Mouse (Mus musculus) neural tube, embryonic 12.5 days (tissue): ENCODE results near the gene Tmc1. TPM values are rescaled to one million over a fixed set of nuclear protein-coding genes. Genes with fewer than 3 reads are reported as not detected.

Experiments
- ATAC-seq: fragments of 200-750 bp; cut with Nextera tagmentation; 2 replicates; pipeline ENCODE4 v1.8.0; 2017; ENCODE audit warnings: low read depth, mild to moderate bottlenecking, moderate TSS enrichment, moderate library complexity; ENCODE audit not compliant: low FRiP score
- H3K27ac ChIP-seq: fragments of 300-500 bp; sonication (generic); 2 replicates; pipeline ENCODE4 v1.5.1; 2016
- H3K27me3 ChIP-seq: fragments of 300-500 bp; sonication (generic); replicated peaks from 2 replicates; pipeline ENCODE4 v1.6.1; 2016; ENCODE audit warnings: mild to moderate bottlenecking
- H3K36me3 ChIP-seq: fragments of 300-500 bp; sonication (generic); 2 replicates; pipeline ENCODE4 v1.6.1; 2016; ENCODE audit warnings: mild to moderate bottlenecking
- H3K4me1 ChIP-seq: fragments of 300-500 bp; sonication (generic); 2 replicates; pipeline ENCODE4 v1.6.1; 2016
- H3K4me2 ChIP-seq: fragments of 300-500 bp; sonication (generic); replicated peaks from 2 replicates; pipeline ENCODE4 v1.6.1; 2016; ENCODE audit warnings: mild to moderate bottlenecking
- H3K4me3 ChIP-seq: fragments of 300-500 bp; sonication (generic); 2 replicates; pipeline ENCODE4 v1.5.1; 2016
- H3K9ac ChIP-seq: fragments of 300-500 bp; sonication (generic); 2 replicates; pipeline ENCODE4 v1.6.1; 2016; ENCODE audit warnings: mild to moderate bottlenecking
- H3K9me3 ChIP-seq: fragments of 300-500 bp; sonication (generic); 2 replicates; pipeline ENCODE4 v1.6.1; 2016; ENCODE audit warnings: mild to moderate bottlenecking
- WGBS: fragments of 180-500 bp; shearing (Covaris S2); methylation state at CpG from one replicate; pipeline ENCODE4 v1.1.7; 2016; 5-methylcytosine and 5-hydroxymethylcytosine counted together
- polyA plus RNA-seq: library from polyadenylated mRNA; unstranded; fragments of >200 nt; fragmentation: Nextera tagmentation; extraction: Ambion mirVana; gene quantifications from 2 replicates; pipeline ENCODE4 v1.2.1, GENCODE M21; 2016

Gene Tmc1
- polyA plus RNA-seq, result 0.32 and 0.38 TPM in 2 replicates

DNA sequence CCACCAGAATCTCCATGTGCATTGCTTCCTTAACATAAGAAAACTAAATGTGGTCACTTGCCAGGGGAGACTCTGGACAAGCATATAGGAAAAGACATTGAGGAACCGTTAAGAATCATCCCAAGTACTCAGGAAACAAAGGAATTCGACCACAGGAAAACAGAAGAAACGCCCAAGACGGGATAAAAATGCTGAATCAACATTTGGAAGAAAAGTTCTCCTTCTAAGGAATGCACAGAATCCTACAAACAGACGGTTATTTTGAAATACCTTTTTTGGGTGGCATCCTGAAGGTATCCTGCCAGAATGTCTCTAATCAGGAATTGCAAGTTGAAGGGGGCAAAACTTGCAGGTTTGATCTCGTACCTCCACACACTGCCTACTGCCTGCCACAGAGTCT, at the start of gene Tmc1:
Gene Tmc1 (minus strand): TSS at position 329 of the 400 bp plus-strand sequence.
- Histone ChIP-seq H3K9ac (no peak within 1 kb of the TSS), H3K36me3 (no peaks in the 10 kb centered on the region), H3K27me3 (no peaks in the 10 kb centered on the region), H3K4me1 (no peaks in the 10 kb centered on the region), H3K4me3 (no peak within 1 kb of the TSS), H3K4me2 (no peak within 1 kb of the TSS), H3K9me3 (peaks cover 8% of the 10 kb centered on the region), H3K27ac (no peak within 1 kb of the TSS)
- WGBS, result 85% methylated on average over 6 of the region's 6 CpGs
- no peak for ATAC-seq

DNA sequence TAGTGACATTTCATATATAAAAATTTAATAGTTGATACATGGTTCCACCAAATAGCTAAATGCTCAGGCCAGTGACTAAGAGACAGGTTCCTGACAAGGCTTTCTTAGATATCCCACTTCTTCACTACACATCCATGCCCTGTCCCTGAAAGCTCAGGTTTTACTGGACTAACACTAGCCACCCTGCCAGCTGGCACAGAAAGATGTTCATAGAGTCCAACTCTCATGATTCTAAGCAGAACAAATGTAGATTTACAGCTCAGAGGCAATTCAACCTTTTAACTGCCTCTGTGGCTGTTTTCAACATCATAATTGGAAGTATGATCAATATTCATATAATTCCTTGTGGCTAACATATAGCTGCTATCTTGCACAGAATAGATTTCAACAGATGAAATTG, 47.5 kb upstream of the Tmc1 start:
- H3K4me3 ChIP-seq, result no peak overlapping the region
- H3K9ac ChIP-seq, result no peak overlapping the region
- peaks cover 3% of the 10 kb centered on the region; the same call in 1 of the 2 replicates for H3K9me3 ChIP-seq
- H3K4me1 ChIP-seq, result no peaks in the 10 kb centered on the region
- ATAC-seq, result no peak
- H3K4me2 ChIP-seq, result no peak overlapping the region
- H3K27ac ChIP-seq, result no peak overlapping the region
- H3K27me3 ChIP-seq, result no peaks in the 10 kb centered on the region
- H3K36me3 ChIP-seq, result no peaks in the 10 kb centered on the region

DNA sequence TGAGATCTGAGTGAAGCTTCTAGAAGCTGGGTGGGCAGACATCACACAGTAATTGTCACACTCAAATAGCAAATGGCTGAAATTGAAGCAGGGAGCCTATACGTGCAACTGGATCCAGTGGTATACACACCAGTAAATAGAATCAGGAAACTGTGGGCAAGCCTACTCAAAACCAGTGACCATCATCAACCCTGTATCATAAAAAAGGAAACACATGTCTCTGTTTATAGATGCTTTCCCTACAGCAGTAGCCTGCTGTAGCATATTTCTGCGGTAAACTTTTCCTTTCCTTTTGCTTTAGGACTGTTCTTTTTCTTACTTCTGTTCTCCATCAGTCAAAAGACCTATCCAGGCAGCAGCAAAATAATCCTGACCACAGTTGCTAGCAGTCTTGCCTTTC, 25.2 kb upstream of the Tmc1 start:
- Histone ChIP-seq H3K4me2 (no peak overlapping the region), H3K36me3 (no peaks in the 10 kb centered on the region), H3K4me3 (no peak overlapping the region), H3K9ac (no peak overlapping the region), H3K4me1 (no peaks in the 10 kb centered on the region), H3K27ac (no peak overlapping the region), H3K27me3 (no peaks in the 10 kb centered on the region), H3K9me3 (no peaks in the 10 kb centered on the region)
- no peak for ATAC-seq
- WGBS, result 93% methylated on average over 2 of the region's 2 CpGs

DNA sequence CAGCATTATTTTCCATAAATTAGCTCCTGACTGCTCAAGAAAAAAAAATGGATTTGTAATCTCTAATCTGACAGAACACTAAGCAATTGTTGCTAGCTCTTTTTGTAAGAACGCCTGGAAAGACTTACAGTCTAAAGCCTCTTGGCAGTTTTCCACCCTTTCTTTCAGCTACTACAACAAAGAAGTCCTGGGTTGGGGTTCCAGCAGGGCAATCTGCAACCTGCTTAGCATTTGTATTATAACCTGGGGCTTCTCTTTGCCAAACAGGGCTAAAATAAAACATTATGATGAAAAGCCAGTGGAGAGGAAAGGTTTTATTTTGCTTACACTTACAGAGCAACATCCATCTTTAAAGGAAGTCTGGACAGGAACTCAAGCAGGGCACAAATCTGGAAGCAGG, 24.1 kb upstream of the Tmc1 start:
- H3K27ac ChIP-seq, result no peak overlapping the region
- 11% methylated on average over 1 of the region's 1 CpGs for WGBS
- no peaks in the 10 kb centered on the region for H3K4me1 ChIP-seq
- H3K4me3 ChIP-seq, result no peak overlapping the region
- H3K4me2 ChIP-seq, result no peak overlapping the region
- no peak for ATAC-seq
- no peaks in the 10 kb centered on the region for H3K36me3 ChIP-seq
- no peak overlapping the region for H3K9ac ChIP-seq
- H3K9me3 ChIP-seq, result no peaks in the 10 kb centered on the region
- H3K27me3 ChIP-seq, result no peaks in the 10 kb centered on the region

DNA sequence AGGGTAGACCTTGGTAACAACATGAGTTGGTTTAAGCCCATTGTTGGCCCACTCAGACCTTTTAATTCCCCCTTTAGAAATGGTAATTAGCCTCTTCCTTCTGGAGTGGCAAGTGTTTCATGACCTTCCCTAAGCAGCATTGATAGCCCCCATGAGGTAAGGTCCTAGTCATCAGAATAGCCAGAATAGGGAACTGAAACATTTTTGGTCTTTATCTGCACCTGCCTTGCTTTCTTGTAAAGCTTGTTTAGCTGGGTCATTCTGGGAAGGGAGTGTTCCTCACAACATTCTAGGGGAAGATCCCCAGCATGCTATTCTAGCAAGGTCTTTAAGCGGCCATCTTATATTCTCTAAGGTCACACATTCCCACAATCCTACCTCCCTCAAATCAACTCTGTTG, 17.9 kb upstream of the Tmc1 start:
- ATAC-seq, result no peak
- Histone ChIP-seq H3K4me1 (no peaks in the 10 kb centered on the region), H3K36me3 (no peaks in the 10 kb centered on the region), H3K27ac (no peak overlapping the region), H3K27me3 (no peaks in the 10 kb centered on the region), H3K4me3 (no peak overlapping the region), H3K9ac (no peak overlapping the region), H3K9me3 (no peaks in the 10 kb centered on the region), H3K4me2 (no peak overlapping the region)
- WGBS, result 95% methylated on average over 1 of the region's 1 CpGs

DNA sequence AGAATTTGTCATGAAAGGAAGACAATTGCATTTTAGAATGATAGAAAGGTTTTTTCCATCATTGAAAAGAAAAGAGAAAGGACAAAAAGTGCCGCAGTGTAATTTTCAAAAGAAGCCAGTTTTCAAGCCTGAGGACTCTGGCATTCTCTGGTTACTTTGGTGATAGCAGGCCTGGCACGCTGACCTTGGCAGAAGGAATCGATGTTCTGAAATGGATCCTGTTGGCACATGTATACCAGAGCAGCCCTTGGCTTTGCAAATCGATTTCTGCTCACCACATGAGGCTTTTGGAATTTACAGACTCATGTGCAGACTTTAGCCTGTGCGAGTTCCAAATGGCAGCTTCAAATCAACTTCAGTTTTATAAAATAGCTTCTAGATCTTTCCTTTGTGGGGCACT, 813 bp upstream of the Tmc1 start:
- Histone ChIP-seq H3K4me3 (no peak overlapping the region), H3K4me1 (no peaks in the 10 kb centered on the region), H3K27me3 (no peaks in the 10 kb centered on the region), H3K9me3 (peaks cover 8% of the 10 kb centered on the region), H3K4me2 (no peak overlapping the region), H3K9ac (no peak overlapping the region), H3K27ac (no peak overlapping the region), H3K36me3 (no peaks in the 10 kb centered on the region)
- 89% methylated on average over 5 of the region's 5 CpGs for WGBS
- ATAC-seq, result no peak

DNA sequence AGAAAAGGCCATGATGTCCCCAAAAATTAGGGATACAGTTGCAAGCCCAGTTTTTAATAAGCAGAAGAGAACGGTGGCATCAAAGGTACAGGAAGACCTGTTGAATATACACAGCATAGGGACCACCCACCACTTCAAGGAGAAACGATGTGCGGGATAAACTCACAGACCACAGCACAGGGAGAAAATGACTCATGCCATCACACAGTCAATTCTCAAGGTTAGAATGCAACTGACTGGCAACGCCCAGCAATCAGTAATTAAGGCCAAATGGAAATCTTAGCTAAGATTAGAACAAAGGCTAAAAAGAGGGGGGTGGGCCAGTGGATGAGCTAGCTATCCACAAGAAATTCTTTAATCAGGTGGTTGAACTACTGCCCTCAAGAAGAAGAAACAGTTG, 9.6 kb downstream of the Tmc1 start:
- Histone ChIP-seq H3K36me3 (no peaks in the 10 kb centered on the region), H3K4me3 (no peak overlapping the region), H3K27ac (no peak overlapping the region), H3K4me1 (no peaks in the 10 kb centered on the region), H3K27me3 (no peaks in the 10 kb centered on the region), H3K4me2 (no peak overlapping the region), H3K9ac (no peak overlapping the region), H3K9me3 (no peaks in the 10 kb centered on the region)
- 67% methylated on average over 4 of the region's 4 CpGs for WGBS
- ATAC-seq, result no peak

DNA sequence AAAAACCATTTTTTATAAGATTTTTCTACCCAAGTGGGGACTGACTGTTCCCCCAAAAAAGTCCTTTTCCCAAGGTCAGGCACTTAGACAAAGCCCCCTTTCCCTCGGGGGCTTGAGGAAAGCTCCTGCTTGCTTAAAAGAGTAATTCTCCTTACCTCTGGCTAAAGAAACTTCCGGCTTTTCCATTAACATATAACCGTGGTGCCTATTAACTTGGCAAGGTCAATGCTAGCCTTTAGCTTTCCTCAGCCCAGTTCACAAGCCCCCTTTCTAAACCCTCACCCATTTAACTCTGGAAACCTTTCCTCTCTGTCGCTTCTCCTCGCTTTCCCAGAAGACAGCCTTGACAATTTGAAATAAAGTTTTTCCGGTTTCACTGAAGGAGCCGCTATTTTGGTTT, 29.7 kb downstream of the Tmc1 start:
- peaks cover 8% of the 10 kb centered on the region; the same call in 1 of the 2 replicates for H3K4me1 ChIP-seq
- H3K27ac ChIP-seq, result no peak overlapping the region
- no peak overlapping the region for H3K4me3 ChIP-seq
- 53% methylated on average over 7 of the region's 7 CpGs for WGBS
- no peak overlapping the region for H3K9ac ChIP-seq
- H3K9me3 ChIP-seq, result no peaks in the 10 kb centered on the region
- H3K36me3 ChIP-seq, result no peaks in the 10 kb centered on the region
- 0 out of 2 replicates have a peak, but pooled peaks have one; percentile 26 for ATAC-seq
- peak overlapping the region; percentile 39; the same call in 1 of the 2 replicates for H3K4me2 ChIP-seq
- no peaks in the 10 kb centered on the region for H3K27me3 ChIP-seq

DNA sequence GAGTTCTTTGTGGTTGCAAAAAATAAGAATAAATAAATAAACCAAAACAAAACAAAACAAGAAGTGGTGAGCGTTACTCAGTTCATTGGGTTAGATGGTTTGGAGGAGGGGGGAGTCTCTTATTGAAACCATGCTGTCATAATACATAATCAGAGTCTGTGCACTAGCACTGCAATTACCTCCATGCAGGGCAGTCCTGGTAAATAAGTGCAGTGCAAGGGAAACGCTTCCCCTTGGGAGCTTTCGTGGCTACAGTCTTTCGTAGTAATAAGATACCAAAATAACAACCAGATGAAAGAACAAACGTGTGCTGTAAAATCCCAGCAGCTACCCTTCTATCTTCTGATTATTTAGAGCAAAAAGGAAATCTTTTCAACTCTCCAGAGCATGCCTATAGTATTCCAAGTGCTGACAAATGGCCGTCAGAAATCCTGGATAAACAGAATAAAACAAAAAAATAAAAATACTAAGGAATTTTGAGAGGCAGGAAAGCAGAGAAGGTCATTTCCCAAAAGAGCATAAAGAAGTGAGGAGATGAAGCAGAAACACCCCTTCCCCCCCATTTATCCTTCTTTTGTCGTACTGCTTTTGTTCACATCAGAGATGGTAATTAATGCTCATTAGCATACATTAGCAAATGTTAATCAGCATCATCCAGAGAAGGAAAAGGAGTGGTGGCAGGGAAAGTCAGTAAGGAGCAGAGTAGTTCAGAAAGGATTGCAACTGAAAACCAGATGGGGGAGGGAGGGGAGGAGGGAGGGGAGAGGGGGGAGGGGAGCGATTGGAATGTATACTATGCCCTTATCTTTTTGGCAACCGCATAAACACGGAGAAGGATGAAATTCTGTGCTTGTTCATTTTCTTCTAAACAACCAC, 30.4 kb downstream of the Tmc1 start:
- H3K36me3 ChIP-seq, result no peaks in the 10 kb centered on the region
- ATAC-seq, result peak; percentile 91
- H3K4me1 ChIP-seq, result peaks cover 8% of the 10 kb centered on the region; the same call in 1 of the 2 replicates
- H3K27ac ChIP-seq, result no peak overlapping the region
- H3K27me3 ChIP-seq, result no peaks in the 10 kb centered on the region
- WGBS, result 11% methylated on average over 10 of the region's 10 CpGs
- peak overlapping the region; percentile 39 for H3K4me2 ChIP-seq
- H3K9me3 ChIP-seq, result no peaks in the 10 kb centered on the region
- H3K9ac ChIP-seq, result no peak overlapping the region
- H3K4me3 ChIP-seq, result no peak overlapping the region

DNA sequence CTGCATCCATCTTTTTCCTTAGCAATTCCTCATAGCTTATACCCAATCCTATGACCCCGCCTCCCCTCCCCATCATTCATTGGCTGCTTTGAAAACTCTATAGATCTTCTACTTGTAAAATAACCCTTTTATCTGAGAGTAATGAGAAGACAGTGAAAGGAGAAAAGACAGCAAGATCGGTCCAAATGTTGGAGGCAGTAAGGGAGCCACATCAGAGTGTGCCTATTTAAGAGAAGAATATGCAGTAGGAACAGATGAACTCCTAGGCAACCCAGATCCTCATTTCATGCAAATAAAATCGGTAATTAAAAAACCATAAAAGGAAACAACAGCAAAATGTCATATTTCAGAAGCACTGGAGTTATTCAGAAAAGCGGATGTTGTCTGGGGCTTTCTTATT, 35.8 kb downstream of the Tmc1 start:
- Histone ChIP-seq H3K4me3 (no peak overlapping the region), H3K9ac (no peak overlapping the region), H3K9me3 (no peaks in the 10 kb centered on the region), H3K27ac (no peak overlapping the region), H3K27me3 (no peaks in the 10 kb centered on the region), H3K4me1 (no peaks in the 10 kb centered on the region), H3K4me2 (no peak overlapping the region), H3K36me3 (no peaks in the 10 kb centered on the region)
- ATAC-seq, result no peak
- 89% methylated on average over 4 of the region's 4 CpGs for WGBS

DNA sequence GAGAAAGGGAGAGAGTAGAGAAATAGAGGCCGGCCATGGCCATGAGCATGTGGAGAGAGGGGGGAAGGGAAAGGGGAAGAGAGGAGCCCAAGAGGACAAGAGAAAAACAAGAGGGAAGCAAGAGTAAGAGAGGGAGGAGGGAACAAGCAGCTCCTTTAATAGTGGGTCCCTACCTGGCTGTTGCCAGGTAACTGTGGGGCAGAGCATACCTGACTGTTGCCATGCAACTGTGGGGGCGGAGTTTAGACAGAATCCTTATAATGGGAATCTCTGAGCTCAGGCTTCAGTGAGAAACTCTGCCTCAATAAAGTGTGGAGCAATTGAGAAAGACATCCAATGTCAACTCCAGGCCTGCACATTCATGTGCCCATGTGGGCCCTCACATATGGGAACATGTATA, 38.9 kb downstream of the Tmc1 start:
- no peaks in the 10 kb centered on the region for H3K9me3 ChIP-seq
- no peaks in the 10 kb centered on the region for H3K36me3 ChIP-seq
- no peaks in the 10 kb centered on the region for H3K27me3 ChIP-seq
- no peak overlapping the region for H3K9ac ChIP-seq
- 84% methylated on average over 2 of the region's 2 CpGs for WGBS
- no peak overlapping the region for H3K27ac ChIP-seq
- H3K4me3 ChIP-seq, result no peak overlapping the region
- H3K4me1 ChIP-seq, result no peaks in the 10 kb centered on the region
- no peak overlapping the region for H3K4me2 ChIP-seq
- ATAC-seq, result no peak

DNA sequence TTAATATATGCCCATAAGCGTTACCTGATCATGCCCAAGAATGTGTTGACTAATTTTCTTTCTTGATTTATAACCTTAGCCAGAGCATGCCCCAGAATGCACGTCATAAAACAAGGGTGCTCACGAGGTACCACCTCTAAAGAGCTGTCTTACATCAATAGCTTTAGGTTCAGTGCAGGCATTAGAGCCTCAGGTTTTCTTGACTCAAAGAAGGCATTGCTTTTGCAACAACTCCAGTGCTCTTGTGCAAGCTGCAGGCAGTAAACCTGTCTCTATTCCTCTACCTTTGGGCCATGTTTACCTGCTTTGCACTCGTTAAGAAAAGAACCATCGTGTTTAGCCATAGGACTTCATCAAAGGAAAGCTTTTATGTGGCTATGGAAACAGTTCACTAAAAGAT, 43.6 kb downstream of the Tmc1 start:
- WGBS, result 70% methylated on average over 5 of the region's 5 CpGs
- Histone ChIP-seq H3K4me2 (no peak overlapping the region), H3K9me3 (no peaks in the 10 kb centered on the region), H3K4me3 (no peak overlapping the region), H3K36me3 (no peaks in the 10 kb centered on the region), H3K4me1 (no peaks in the 10 kb centered on the region), H3K27me3 (no peaks in the 10 kb centered on the region), H3K9ac (no peak overlapping the region), H3K27ac (no peak overlapping the region)
- ATAC-seq, result no peak

DNA sequence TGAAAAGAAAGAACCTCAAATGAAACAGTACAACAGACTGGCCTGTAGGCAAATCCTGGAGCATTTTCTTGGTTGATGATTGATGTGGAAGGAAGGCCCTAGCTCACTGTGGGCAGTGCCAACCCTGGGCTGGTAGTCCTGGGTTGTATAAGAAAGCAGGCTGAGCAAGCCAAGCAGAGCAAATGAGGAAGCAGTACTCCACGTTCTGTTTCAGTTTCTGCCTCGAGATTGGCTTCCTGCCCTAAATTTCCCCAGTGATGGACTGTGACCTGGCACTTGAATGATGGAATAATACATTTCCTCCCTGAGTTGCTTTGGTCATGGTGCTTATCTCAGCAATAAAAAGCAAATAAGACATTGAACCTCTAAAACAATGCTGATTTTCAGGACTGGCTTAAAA, 72.8 kb downstream of the Tmc1 start:
- H3K36me3 ChIP-seq, result no peaks in the 10 kb centered on the region
- ATAC-seq, result no peak
- H3K4me2 ChIP-seq, result no peak overlapping the region
- H3K27ac ChIP-seq, result no peak overlapping the region
- no peaks in the 10 kb centered on the region for H3K4me1 ChIP-seq
- WGBS, result 72% methylated on average over 2 of the region's 2 CpGs
- no peak overlapping the region for H3K9ac ChIP-seq
- H3K4me3 ChIP-seq, result no peak overlapping the region
- no peaks in the 10 kb centered on the region for H3K9me3 ChIP-seq
- no peaks in the 10 kb centered on the region for H3K27me3 ChIP-seq
